Mouse (Mus musculus): Measurements from ENCODE around the gene Larp1.

The Larp1 gene

GRCm38 (mm10) chr11:58102581-58103343 is 93.9 kb downstream of the Larp1 start:
- no peak for DNase-seq

GRCm38 (mm10) chr11:58103344-58103653 is 94.4 kb downstream of the Larp1 start:
- DNase-seq = no peak

- DNase-seq = peak; percentile 98
Observed at GRCm38 (mm10) chr11:58103697-58104306, 94.9 kb downstream of the Larp1 start, which contains the start of gene Cnot8. Cnot8 (plus strand) TSS chr11:58104153.

- no peak for DNase-seq
Observed at GRCm38 (mm10) chr11:58104351-58104791, 95.5 kb downstream of the Larp1 start.

GRCm38 (mm10) chr11:58107009-58107408 is 98.1 kb downstream of the Larp1 start:
- no peak for DNase-seq

- no peak for DNase-seq
Observed at GRCm38 (mm10) chr11:58107664-58108337, 98.9 kb downstream of the Larp1 start.
